Mouse (Mus musculus) lung, embryonic 15.5 days (tissue): ENCODE data around the gene Krt82. TPM values are rescaled to one million over a fixed set of nuclear protein-coding genes. Genes with fewer than 3 reads are reported as not detected.

Experiments used
- ATAC-seq: fragments of 200-750 bp; cut with Nextera tagmentation; 2 replicates; pipeline ENCODE4 v1.8.0; 2017; ENCODE audit warnings: moderate number of reproducible peaks, borderline replicate concordance; ENCODE audit not compliant: low FRiP score, low TSS enrichment; ENCODE audit errors: extremely low read depth
- H3K27ac ChIP-seq: fragments of 300-500 bp; sonication (generic); 2 replicates; pipeline ENCODE4 v1.5.1; 2015; ENCODE audit warnings: moderate library complexity, mild to moderate bottlenecking, inconsistent platforms
- H3K27me3 ChIP-seq: fragments of 300-500 bp; sonication (generic); 2 replicates; pipeline ENCODE4 v1.6.1; 2015; ENCODE audit warnings: inconsistent platforms
- H3K36me3 ChIP-seq: fragments of 300-500 bp; sonication (generic); 2 replicates; pipeline ENCODE4 v1.6.1; 2015; ENCODE audit warnings: inconsistent platforms
- H3K4me1 ChIP-seq: fragments of 300-500 bp; sonication (generic); 2 replicates; pipeline ENCODE4 v1.6.1; 2015; ENCODE audit warnings: inconsistent platforms
- H3K4me2 ChIP-seq: fragments of 300-500 bp; sonication (generic); 2 replicates; pipeline ENCODE4 v1.6.1; 2015; ENCODE audit warnings: inconsistent platforms, mild to moderate bottlenecking, moderate library complexity
- H3K4me3 ChIP-seq: fragments of 300-500 bp; sonication (generic); 2 replicates; pipeline ENCODE4 v1.5.1; 2015; ENCODE audit warnings: mild to moderate bottlenecking, inconsistent platforms
- H3K9ac ChIP-seq: fragments of 300-500 bp; sonication (generic); 2 replicates; pipeline ENCODE4 v1.6.1; 2015; ENCODE audit warnings: inconsistent platforms
- H3K9me3 ChIP-seq: fragments of 300-500 bp; sonication (generic); 2 replicates; pipeline ENCODE4 v1.6.1; 2016; ENCODE audit warnings: inconsistent platforms
- WGBS: fragments of 180-500 bp; shearing (Covaris S2); methylation state at CpG from one replicate; pipeline ENCODE4 v1.1.7; 2015; 5-methylcytosine and 5-hydroxymethylcytosine counted together
- polyA plus RNA-seq: library from polyadenylated mRNA; unstranded; fragments of >200 nt; fragmentation: Nextera tagmentation; extraction: Ambion mirVana; gene quantifications from 2 replicates; pipeline ENCODE4 v1.2.1, GENCODE M21; 2015

Gene Krt82
- polyA plus RNA-seq, result not detected in 2 replicates

DNA sequence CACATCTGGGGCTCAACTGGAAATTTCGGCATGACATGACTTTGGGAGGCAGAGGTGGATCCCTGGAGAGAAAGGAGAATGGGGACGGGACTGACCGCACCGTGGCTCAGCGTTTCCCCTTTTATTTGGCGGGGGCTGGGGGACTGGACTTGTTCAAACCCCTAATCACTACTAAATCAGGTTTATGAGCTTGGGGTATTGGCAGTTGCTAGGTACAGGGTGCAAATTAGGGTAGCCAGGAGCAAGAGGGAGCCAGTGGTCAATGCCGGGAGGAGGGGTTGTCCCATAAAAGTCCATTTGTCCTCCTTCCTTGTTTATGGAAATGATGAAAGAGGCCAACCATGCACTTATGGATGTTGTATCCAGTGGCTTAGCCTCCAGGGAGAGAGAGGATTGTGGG lies at the start of gene Krt82:
Krt82 (minus strand) TSS at position 101 of the 400 bp plus-strand sequence.
- H3K9me3 ChIP-seq, result no peaks in the 10 kb centered on the region
- no peaks in the 10 kb centered on the region for H3K4me1 ChIP-seq
- no peak for ATAC-seq
- 84% methylated on average over 7 of the region's 7 CpGs for WGBS
- H3K9ac ChIP-seq, result no peak within 1 kb of the TSS
- H3K36me3 ChIP-seq, result no peaks in the 10 kb centered on the region
- H3K4me3 ChIP-seq, result no peak within 1 kb of the TSS
- no peak within 1 kb of the TSS for H3K4me2 ChIP-seq
- no peak within 1 kb of the TSS for H3K27ac ChIP-seq
- 0 out of 2 replicates have a peak, but pooled peaks cover 13% of the 10 kb centered on the region for H3K27me3 ChIP-seq

- Histone ChIP-seq H3K9ac (no peak overlapping the region), H3K4me2 (no peak overlapping the region), H3K27me3 (no peaks in the 10 kb centered on the region), H3K4me1 (no peaks in the 10 kb centered on the region), H3K36me3 (no peaks in the 10 kb centered on the region), H3K27ac (no peak overlapping the region), H3K4me3 (no peak overlapping the region), H3K9me3 (no peaks in the 10 kb centered on the region)
- 47% methylated on average over 6 of the region's 6 CpGs for WGBS
- ATAC-seq, result no peak
Measured at GRCm38 (mm10) chr15:101599123-101599522, 48.7 kb upstream of the Krt82 start.

DNA sequence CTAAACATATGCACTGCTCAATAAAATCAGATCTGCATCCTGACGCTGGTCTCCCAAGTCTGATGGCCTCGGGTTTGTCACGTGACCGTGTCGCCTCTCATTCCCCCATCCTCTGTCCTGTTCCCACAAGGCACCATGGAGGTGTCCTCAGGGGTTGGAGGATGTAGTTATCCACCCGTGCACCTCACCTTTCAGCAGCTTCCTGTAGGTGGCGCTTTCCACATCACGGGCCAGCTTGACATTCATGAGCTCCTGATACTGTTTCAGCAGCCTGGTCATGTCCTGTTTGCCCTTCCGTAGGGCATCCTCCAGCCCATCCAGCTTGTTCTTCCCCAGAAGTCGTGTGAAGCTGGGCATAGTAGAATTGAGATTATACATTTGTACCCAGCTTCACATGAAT lies 37.7 kb upstream of the Krt82 start:
- 77% methylated on average over 10 of the region's 10 CpGs for WGBS
- H3K27me3 ChIP-seq, result no peaks in the 10 kb centered on the region
- H3K27ac ChIP-seq, result no peak overlapping the region
- H3K4me1 ChIP-seq, result no peaks in the 10 kb centered on the region
- no peak overlapping the region for H3K4me3 ChIP-seq
- no peaks in the 10 kb centered on the region for H3K36me3 ChIP-seq
- no peak overlapping the region for H3K4me2 ChIP-seq
- no peak for ATAC-seq
- no peak overlapping the region for H3K9ac ChIP-seq
- no peaks in the 10 kb centered on the region for H3K9me3 ChIP-seq

DNA sequence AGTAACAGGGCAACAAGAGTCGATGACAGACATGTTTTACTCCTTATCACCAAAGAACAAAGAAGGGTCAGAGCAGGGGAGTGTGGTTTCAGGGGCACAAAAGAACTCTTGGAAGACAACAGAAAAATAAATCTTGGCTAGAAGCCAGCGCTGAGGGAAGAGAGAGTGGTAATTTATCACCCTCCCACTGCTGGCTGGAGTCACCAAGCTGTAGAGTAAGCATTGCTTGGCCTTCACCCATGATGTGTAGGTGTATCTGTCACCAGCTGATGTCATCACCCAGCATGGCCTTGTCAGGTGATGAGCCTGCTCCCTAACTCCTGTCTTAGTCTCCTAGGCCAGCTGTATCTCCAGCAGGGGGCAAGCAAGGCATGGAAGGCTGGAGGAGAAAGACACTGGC lies 34.0 kb upstream of the Krt82 start:
- Histone ChIP-seq H3K4me2 (no peak overlapping the region), H3K36me3 (no peaks in the 10 kb centered on the region), H3K27ac (no peak overlapping the region), H3K4me3 (no peak overlapping the region), H3K9ac (no peak overlapping the region), H3K9me3 (no peaks in the 10 kb centered on the region), H3K4me1 (no peaks in the 10 kb centered on the region), H3K27me3 (no peaks in the 10 kb centered on the region)
- 7% methylated on average over 2 of the region's 2 CpGs for WGBS
- no peak for ATAC-seq

- ATAC-seq, result no peak
- no peak overlapping the region for H3K4me3 ChIP-seq
- H3K27me3 ChIP-seq, result no peaks in the 10 kb centered on the region
- no peak overlapping the region for H3K4me2 ChIP-seq
- no peaks in the 10 kb centered on the region for H3K9me3 ChIP-seq
- H3K4me1 ChIP-seq, result no peaks in the 10 kb centered on the region
- 70% methylated on average over 8 of the region's 8 CpGs for WGBS
- no peak overlapping the region for H3K9ac ChIP-seq
- H3K36me3 ChIP-seq, result no peaks in the 10 kb centered on the region
- H3K27ac ChIP-seq, result no peak overlapping the region
Measured at GRCm38 (mm10) chr15:101583211-101583965, 32.9 kb upstream of the Krt82 start.

DNA sequence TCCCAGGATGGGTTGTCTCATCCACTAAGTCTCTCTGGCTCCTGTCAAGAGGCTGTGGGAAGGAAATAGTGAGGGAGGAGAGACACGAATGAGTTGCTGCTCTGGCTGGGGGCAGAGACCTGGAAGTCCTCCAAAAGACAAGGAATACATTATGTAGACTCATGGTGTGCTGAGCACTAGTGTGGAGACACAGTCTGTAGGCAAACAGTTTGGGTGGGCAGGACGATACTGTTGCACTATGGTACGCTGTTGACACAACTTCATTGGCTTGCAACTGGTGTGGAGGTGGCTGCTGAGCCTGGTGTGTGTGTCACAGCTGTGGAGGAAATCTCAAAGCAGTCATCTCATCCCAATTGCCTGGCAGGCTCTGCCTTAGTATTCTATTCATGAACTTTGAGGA lies 31.2 kb upstream of the Krt82 start:
- Histone ChIP-seq H3K9me3 (no peaks in the 10 kb centered on the region), H3K4me2 (no peak overlapping the region)
- 56% methylated on average over 3 of the region's 3 CpGs for WGBS

DNA sequence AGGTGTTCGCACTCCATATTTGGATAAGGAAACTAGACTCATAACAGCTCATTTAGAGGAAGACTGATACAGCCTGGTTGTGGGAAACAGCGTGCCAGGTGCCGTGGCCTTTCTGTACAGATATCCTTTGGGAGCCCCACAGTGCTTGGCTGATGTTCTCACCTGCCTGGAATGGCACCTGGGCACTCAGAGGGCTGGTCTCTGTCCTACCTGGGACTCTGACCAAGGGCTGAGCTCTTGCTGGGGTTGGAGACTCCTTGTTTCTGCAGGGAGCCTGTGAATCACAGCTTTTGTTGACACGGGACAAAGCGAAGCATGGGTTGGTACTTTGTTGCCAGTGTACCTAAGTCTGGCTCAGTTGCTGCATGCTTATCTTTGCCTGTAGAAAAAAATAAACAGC lies 25.0 kb upstream of the Krt82 start:
- Histone ChIP-seq H3K27ac (no peak overlapping the region), H3K9me3 (no peaks in the 10 kb centered on the region), H3K4me1 (no peaks in the 10 kb centered on the region), H3K4me2 (no peak overlapping the region), H3K36me3 (no peaks in the 10 kb centered on the region), H3K9ac (no peak overlapping the region), H3K4me3 (no peak overlapping the region), H3K27me3 (no peaks in the 10 kb centered on the region)
- ATAC-seq, result no peak
- WGBS, result 63% methylated on average over 5 of the region's 5 CpGs

More for the DNA sequence above, 31.2 kb upstream of the Krt82 start:
- Histone ChIP-seq H3K27ac (no peak overlapping the region), H3K9ac (no peak overlapping the region), H3K4me1 (no peaks in the 10 kb centered on the region), H3K27me3 (no peaks in the 10 kb centered on the region), H3K4me3 (no peak overlapping the region), H3K36me3 (no peaks in the 10 kb centered on the region)
- no peak for ATAC-seq

DNA sequence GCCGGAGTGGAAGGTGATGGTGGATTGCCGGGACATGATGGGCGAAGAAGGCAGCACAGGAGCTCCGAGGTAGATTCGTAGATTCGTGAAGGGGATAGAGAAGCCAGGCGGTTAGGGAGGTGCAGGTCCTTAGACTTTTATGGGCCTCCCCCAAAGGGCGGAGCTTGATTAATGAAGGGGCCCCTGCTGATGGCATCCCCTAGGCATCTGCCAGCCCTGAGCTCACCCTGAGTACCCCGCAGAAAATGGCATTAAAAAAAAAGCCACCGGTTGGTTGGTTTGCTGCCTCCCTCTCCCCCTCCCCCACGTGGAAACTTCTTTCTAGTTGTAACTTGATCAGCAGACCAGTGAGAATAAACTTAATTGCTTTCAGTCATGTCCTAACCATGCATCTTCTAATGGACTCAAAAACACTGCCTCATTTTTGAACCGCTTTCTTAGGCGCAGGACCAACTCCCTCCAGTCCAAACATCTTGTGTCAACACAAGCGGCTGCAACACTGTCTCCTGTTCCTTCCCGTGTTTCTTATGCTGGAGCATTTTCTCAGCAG lies 23.4 kb upstream of the Krt82 start, which contains the start of gene Krt75:
Krt75 (minus strand) TSS at position 109 of the 550 bp plus-strand sequence.
- ATAC-seq, result 0 out of 2 replicates have a peak, but pooled peaks have one; percentile 8
- 56% methylated on average over 15 of the region's 15 CpGs for WGBS
- Histone ChIP-seq H3K4me2 (no peak within 1 kb of the TSS), H3K9ac (no peak within 1 kb of the TSS), H3K27ac (no peak within 1 kb of the TSS), H3K36me3 (no peaks in the 10 kb centered on the region), H3K4me3 (no peak within 1 kb of the TSS), H3K27me3 (no peaks in the 10 kb centered on the region), H3K9me3 (no peaks in the 10 kb centered on the region), H3K4me1 (no peaks in the 10 kb centered on the region)

DNA sequence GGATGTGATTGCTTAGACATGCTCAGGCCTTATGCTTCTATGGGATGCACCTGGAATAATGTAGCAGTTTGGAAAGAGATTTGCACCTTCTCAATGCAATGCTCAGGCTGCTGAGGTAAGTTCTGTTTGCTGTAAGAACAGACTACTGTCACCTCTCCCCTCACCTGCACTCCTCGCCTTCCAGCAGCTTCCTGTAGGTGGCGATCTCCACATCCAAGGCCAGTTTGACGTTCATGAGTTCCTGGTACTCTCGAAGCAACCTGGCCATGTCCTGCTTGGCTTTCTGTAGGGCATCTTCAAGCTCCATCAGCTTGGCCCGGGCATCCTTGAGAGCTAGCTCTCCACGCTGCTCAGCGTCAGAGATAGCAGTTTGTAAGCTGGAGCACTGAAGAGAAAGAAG lies 17.3 kb upstream of the Krt82 start:
- Histone ChIP-seq H3K36me3 (no peaks in the 10 kb centered on the region), H3K4me1 (no peaks in the 10 kb centered on the region), H3K9me3 (no peaks in the 10 kb centered on the region), H3K27ac (no peak overlapping the region), H3K9ac (no peak overlapping the region), H3K4me3 (no peak overlapping the region), H3K4me2 (no peak overlapping the region), H3K27me3 (no peaks in the 10 kb centered on the region)
- ATAC-seq, result no peak
- 46% methylated on average over 7 of the region's 7 CpGs for WGBS

- Histone ChIP-seq H3K4me2 (no peak within 1 kb of the TSS), H3K27ac (no peak within 1 kb of the TSS), H3K9me3 (no peaks in the 10 kb centered on the region), H3K4me1 (0 out of 2 replicates have a peak, but pooled peaks cover 4% of the 10 kb centered on the region), H3K36me3 (no peaks in the 10 kb centered on the region), H3K4me3 (no peak within 1 kb of the TSS), H3K27me3 (no peaks in the 10 kb centered on the region), H3K9ac (no peak within 1 kb of the TSS)
- no peak for ATAC-seq
- WGBS, result 62% methylated on average over 5 of the region's 5 CpGs
Measured at GRCm38 (mm10) chr15:101562850-101563249, 12.4 kb upstream of the Krt82 start, which contains the start of gene Krt90. Gene Krt90, minus strand, starts transcription at chr15:101562950.

DNA sequence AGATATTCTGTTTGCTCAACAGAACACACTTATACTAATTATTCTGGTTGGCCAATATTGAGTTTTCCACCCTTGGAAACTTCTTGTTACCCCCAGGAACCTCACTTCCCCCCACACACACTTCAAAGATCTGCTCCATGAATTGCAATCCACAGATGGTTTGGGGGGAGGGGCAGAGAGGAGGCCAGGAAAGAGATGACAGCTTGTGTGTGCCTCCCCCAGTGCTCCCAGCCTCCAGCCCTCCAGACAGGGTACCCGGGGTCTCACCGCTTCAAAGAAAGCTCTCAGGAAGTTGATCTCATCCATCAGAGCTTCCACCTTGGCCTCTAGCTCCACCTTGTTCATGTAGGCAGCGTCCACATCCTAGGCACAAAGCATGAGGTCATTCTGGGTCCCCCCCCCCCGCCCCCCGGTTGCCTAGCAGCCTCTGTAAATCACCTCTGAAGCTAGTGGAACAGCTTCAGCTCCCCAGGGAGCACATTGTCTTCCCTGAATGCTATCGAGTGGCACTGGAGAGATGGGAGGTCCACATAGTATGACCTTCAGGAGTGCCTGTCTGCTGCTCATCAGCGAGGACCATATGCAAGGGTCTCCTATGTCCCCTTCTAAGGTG lies 7.7 kb upstream of the Krt82 start:
- Histone ChIP-seq H3K9me3 (no peaks in the 10 kb centered on the region), H3K27ac (no peak overlapping the region), H3K4me3 (no peak overlapping the region), H3K36me3 (no peaks in the 10 kb centered on the region), H3K27me3 (no peaks in the 10 kb centered on the region), H3K4me1 (0 out of 2 replicates have a peak, but pooled peaks cover 4% of the 10 kb centered on the region), H3K9ac (no peak overlapping the region), H3K4me2 (no peak overlapping the region)
- no peak for ATAC-seq
- WGBS, result 7% methylated on average over 7 of the region's 7 CpGs

DNA sequence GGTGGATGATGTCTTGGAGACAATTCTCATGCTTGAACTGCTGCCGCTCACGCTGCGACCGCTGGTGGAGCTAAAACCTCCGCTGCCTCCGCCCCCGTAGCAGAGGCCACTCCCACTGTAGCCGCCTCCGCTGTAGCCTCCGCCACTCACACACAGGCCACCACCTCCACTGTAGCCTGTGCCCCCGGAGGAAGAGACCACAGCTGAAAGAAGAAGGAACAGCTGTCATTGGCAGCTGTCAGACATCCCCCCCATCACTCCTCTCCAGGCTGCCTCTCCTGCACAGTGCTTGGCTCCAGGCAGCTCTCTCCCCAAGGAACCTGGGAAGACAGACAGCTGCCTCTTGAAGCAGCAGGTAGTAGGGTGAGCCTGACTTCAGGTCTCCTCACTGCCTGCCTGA lies 2.7 kb upstream of the Krt82 start:
- no peaks in the 10 kb centered on the region for H3K36me3 ChIP-seq
- 4% methylated on average over 11 of the region's 11 CpGs for WGBS
- no peak overlapping the region for H3K4me3 ChIP-seq
- no peak overlapping the region for H3K4me2 ChIP-seq
- H3K4me1 ChIP-seq, result 0 out of 2 replicates have a peak, but pooled peaks cover 2% of the 10 kb centered on the region
- H3K9ac ChIP-seq, result no peak overlapping the region
- H3K27ac ChIP-seq, result no peak overlapping the region
- ATAC-seq, result peak; percentile 79; the same call in 1 of the 2 replicates
- H3K27me3 ChIP-seq, result 0 out of 2 replicates have a peak, but pooled peaks cover 13% of the 10 kb centered on the region
- no peaks in the 10 kb centered on the region for H3K9me3 ChIP-seq
